Mouse (Mus musculus): ENCODE measurements around the gene Ubd. TPM values are rescaled to one million over a fixed set of nuclear protein-coding genes. Genes with fewer than 3 reads are reported as not detected.

Ubd gene
- polyA plus RNA-seq (2021; fragmentation: Nextera tagmentation) = not detected in 2 replicates
- long read RNA-seq, experiment 1 = 0 reads
- long read RNA-seq, experiment 2 = 0 reads

GRCm38 (mm10) chr17:37193656-37194055 is at the start of gene Ubd:
Gene Ubd, plus strand, starts transcription at chr17:37193892.

DNA sequence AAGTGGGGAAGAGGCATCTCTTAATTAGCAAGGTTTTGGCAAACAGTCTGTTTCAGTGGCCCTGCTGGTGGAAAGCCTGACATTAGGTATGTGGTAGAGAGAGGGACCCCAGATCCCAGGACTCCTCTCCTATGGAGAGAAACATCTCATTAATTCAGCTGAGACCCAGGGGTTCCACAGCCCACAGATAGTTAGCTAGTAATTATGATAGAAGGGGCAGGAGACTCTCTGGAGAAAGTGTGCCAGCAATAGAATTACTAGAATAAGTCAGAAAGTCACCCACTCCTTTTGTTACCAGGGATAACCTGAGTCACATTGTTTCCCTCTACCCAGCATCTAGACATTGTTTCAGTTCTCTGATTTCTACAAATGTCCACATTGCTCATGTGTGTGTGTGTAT is 32.3 kb upstream of the Ubd start, which contains the start of gene Olfr93:
Gene Olfr93 (minus strand): TSS at position 101 of the 400 bp plus-strand sequence.

DNA sequence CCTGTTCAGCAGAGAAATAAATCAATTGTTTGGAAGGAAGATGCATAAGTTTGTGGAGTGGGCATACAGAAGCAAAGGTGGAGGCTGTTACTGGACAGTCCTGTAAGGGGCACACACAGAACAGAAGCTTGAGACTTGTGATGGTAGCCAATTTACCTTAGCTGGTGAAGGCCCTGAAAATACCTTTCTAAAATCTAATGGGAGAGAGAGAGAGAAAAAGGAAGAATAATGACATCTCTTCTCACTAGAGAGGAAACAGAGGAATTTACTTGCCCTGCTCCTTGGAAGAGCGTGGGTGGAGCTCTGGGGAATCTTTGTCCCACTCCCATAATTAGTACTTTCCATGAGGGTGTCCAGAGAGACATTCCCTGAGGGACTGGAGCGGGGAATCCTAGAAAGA is 7.2 kb downstream of the Ubd start, which contains the start of gene Olfr94:
Gene Olfr94 (minus strand): TSS at position 101 of the 400 bp plus-strand sequence.

GRCm38 (mm10) chr17:37213018-37213417 is 19.3 kb downstream of the Ubd start, which contains the start of gene Olfr95:
Gene Olfr95, minus strand, starts transcription at chr17:37213118.

GRCm38 (mm10) chr17:37219846-37220245 is 26.2 kb downstream of the Ubd start, which contains the start of gene Olfr96:
Gene Olfr96, plus strand, starts transcription at chr17:37220146.

DNA sequence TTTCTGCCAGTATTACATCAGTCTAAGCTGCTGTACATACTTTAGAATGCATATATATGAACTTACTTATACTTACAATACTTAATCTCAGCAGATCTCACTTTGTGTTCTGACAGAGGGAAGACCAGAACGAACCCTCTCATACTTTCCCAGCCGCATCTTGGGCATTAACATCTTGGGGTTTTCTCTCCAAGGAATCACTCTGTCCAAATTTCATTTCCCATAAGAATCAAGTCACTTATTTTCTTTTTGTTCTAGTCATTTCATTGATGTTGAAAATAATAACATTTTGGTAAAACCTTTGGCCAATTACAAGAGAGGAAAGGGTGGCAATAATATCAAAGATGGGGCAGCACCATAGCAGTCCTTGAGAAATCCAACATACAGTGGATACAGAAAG is 43.5 kb downstream of the Ubd start, which contains the start of gene Olfr97:
Gene Olfr97 (minus strand): TSS at position 101 of the 400 bp plus-strand sequence.

Other genes with a start within 250 kb of the Ubd start
- gene Ppp1r11, start 242.2 kb upstream of the Ubd start, polyA plus RNA-seq (2021; fragmentation: Nextera tagmentation) = 228 and 260 TPM in 2 replicates
- gene Znrd1, start 235.3 kb upstream of the Ubd start, polyA plus RNA-seq (2021; fragmentation: Nextera tagmentation) = 74.8 and 82.8 TPM in 2 replicates
- 5.4 and 6.6 TPM in 2 replicates for gene Znrd1as, start 235.3 kb upstream of the Ubd start, polyA plus RNA-seq (2021; fragmentation: Nextera tagmentation)
- gene 2410137M14Rik, start 212.7 kb upstream of the Ubd start, polyA plus RNA-seq (2021; fragmentation: Nextera tagmentation) = 0.32 and 0.35 TPM in 2 replicates
- 0.13 and 0.44 TPM in 2 replicates for gene H2-M5, start 204.4 kb upstream of the Ubd start, polyA plus RNA-seq (2021; fragmentation: Nextera tagmentation)
- gene Zfp57, start 192.7 kb upstream of the Ubd start, polyA plus RNA-seq (2021; fragmentation: Nextera tagmentation) = 1.6 and 1.9 TPM in 2 replicates
- gene Mog, start 170.5 kb upstream of the Ubd start, polyA plus RNA-seq (2021; fragmentation: Nextera tagmentation) = 88.6 and 118 TPM in 2 replicates
- gene Gabbr1, start 147.9 kb upstream of the Ubd start, polyA plus RNA-seq (2021; fragmentation: Nextera tagmentation) = 57.4 and 138 TPM in 2 replicates
- gene Olfr90, start 105.4 kb upstream of the Ubd start, polyA plus RNA-seq (2021; fragmentation: Nextera tagmentation) = not detected in 2 replicates
- not detected in 2 replicates for gene Olfr91, start 95.6 kb upstream of the Ubd start, polyA plus RNA-seq (2021; fragmentation: Nextera tagmentation)
- gene Olfr92, start 73.8 kb upstream of the Ubd start, polyA plus RNA-seq (2021; fragmentation: Nextera tagmentation) = not detected in 2 replicates
- not detected in 2 replicates for gene Olfr93, start 32.4 kb upstream of the Ubd start, polyA plus RNA-seq (2021; fragmentation: Nextera tagmentation)
- gene Olfr94, start 7.1 kb downstream of the Ubd start, polyA plus RNA-seq (2021; fragmentation: Nextera tagmentation) = not detected in 2 replicates
- not detected in 2 replicates for gene Olfr95, start 19.2 kb downstream of the Ubd start, polyA plus RNA-seq (2021; fragmentation: Nextera tagmentation)
- gene Olfr96, start 26.3 kb downstream of the Ubd start, polyA plus RNA-seq (2021; fragmentation: Nextera tagmentation) = not detected in 2 replicates
- gene Olfr97, start 43.4 kb downstream of the Ubd start, polyA plus RNA-seq (2021; fragmentation: Nextera tagmentation) = not detected in 2 replicates
- gene Olfr98, start 69.9 kb downstream of the Ubd start, polyA plus RNA-seq (2021; fragmentation: Nextera tagmentation) = not detected in 2 replicates
- 4.9 and 5.0 TPM in 2 replicates for gene H2-M3, start 76.3 kb downstream of the Ubd start, polyA plus RNA-seq (2021; fragmentation: Nextera tagmentation)
- not detected in 2 replicates for gene Olfr99, start 89.6 kb downstream of the Ubd start, polyA plus RNA-seq (2021; fragmentation: Nextera tagmentation)
- gene Olfr101, start 110.4 kb downstream of the Ubd start, polyA plus RNA-seq (2021; fragmentation: Nextera tagmentation) = not detected in 2 replicates
- gene Olfr102, start 123.2 kb downstream of the Ubd start, polyA plus RNA-seq (2021; fragmentation: Nextera tagmentation) = not detected in 2 replicates
- not detected in 2 replicates for gene Olfr103, start 145.8 kb downstream of the Ubd start, polyA plus RNA-seq (2021; fragmentation: Nextera tagmentation)
- not detected in 2 replicates for gene Olfr104-ps, start 165.7 kb downstream of the Ubd start, polyA plus RNA-seq (2021; fragmentation: Nextera tagmentation)
- not detected in 2 replicates for gene Olfr105-ps, start 185.1 kb downstream of the Ubd start, polyA plus RNA-seq (2021; fragmentation: Nextera tagmentation)
- gene Olfr106-ps, start 196.5 kb downstream of the Ubd start, polyA plus RNA-seq (2021; fragmentation: Nextera tagmentation) = not detected in 2 replicates
- not detected in 2 replicates for gene Olfr107, start 205.3 kb downstream of the Ubd start, polyA plus RNA-seq (2021; fragmentation: Nextera tagmentation)

Measured in left cerebral cortex, adult 6 months (tissue).